Mouse (Mus musculus): ENCODE measurements at regions not wholly inside any gene's neighbourhood (a gene's known extent, or its start where the extent isn't known, plus 50 kb on each side); places are given as distances from the start of the nearest gene placed in this dataset.
A peak's percentile ranks its signal among the peaks of the same experiment; 100 is the strongest.

GRCm38 (mm10) chr8:126081279-126081678 is 86.3 kb downstream of the Kcnk1 start:
- no peaks in the 10 kb centered on the region for H3K4me1 ChIP-seq (ENCODE audit: control insufficient read depth, insufficient read depth, low read length)
- no peak overlapping the region for H3K27ac ChIP-seq (ENCODE audit: insufficient read depth, low read length)
- TF ChIP-seq POLR2A (IDR thresholded peaks at IDR 0.05; ENCODE audit: extremely low read depth, insufficient read depth, low read length) (no peak), CTCF (IDR thresholded peaks at IDR 0.05; ENCODE audit: extremely low read depth, insufficient read depth, low read length) (peak; percentile 88)
- H3K4me3 ChIP-seq (ENCODE audit: insufficient read depth, low read length), result no peak overlapping the region

- no peak overlapping the region for H3K27ac ChIP-seq (ENCODE audit: insufficient read depth, low read length)
- H3K4me1 ChIP-seq (ENCODE audit: control insufficient read depth, insufficient read depth, low read length), result no peaks in the 10 kb centered on the region
- no peak overlapping the region for H3K4me3 ChIP-seq (ENCODE audit: insufficient read depth, low read length)
- TF ChIP-seq CTCF (IDR thresholded peaks at IDR 0.05; ENCODE audit: extremely low read depth, insufficient read depth, low read length) (no peak), POLR2A (IDR thresholded peaks at IDR 0.05; ENCODE audit: extremely low read depth, insufficient read depth, low read length) (no peak)
Measured at GRCm38 (mm10) chr8:126082827-126083226, 87.9 kb downstream of the Kcnk1 start.

GRCm38 (mm10) chr8:126090772-126091171 is 95.8 kb downstream of the Kcnk1 start:
- no peak for TF ChIP-seq CTCF (IDR thresholded peaks at IDR 0.05; ENCODE audit: extremely low read depth, insufficient read depth, low read length)
- TF ChIP-seq POLR2A (IDR thresholded peaks at IDR 0.05; ENCODE audit: extremely low read depth, insufficient read depth, low read length), result no peak
- Histone ChIP-seq H3K4me3 (ENCODE audit: insufficient read depth, low read length) (no peak overlapping the region), H3K27ac (ENCODE audit: insufficient read depth, low read length) (no peak overlapping the region), H3K4me1 (ENCODE audit: control insufficient read depth, insufficient read depth, low read length) (no peaks in the 10 kb centered on the region)

- no peak overlapping the region for H3K27ac ChIP-seq (ENCODE audit: insufficient read depth, low read length)
- no peak for TF ChIP-seq CTCF (IDR thresholded peaks at IDR 0.05; ENCODE audit: extremely low read depth, insufficient read depth, low read length)
- no peak overlapping the region for H3K4me3 ChIP-seq (ENCODE audit: insufficient read depth, low read length)
- peaks cover 4% of the 10 kb centered on the region; the same call in 1 of the 2 replicates for H3K4me1 ChIP-seq (ENCODE audit: control insufficient read depth, insufficient read depth, low read length)
Measured at GRCm38 (mm10) chr8:126094005-126094404, 99.0 kb downstream of the Kcnk1 start.

GRCm38 (mm10) chr8:126096056-126096455 is 101.1 kb downstream of the Kcnk1 start:
- Histone ChIP-seq H3K4me3 (ENCODE audit: insufficient read depth, low read length) (no peak overlapping the region), H3K4me1 (ENCODE audit: control insufficient read depth, insufficient read depth, low read length) (peaks cover 4% of the 10 kb centered on the region; the same call in 1 of the 2 replicates)
- no peak for TF ChIP-seq CTCF (IDR thresholded peaks at IDR 0.05; ENCODE audit: extremely low read depth, insufficient read depth, low read length)
- no peak for TF ChIP-seq POLR2A (IDR thresholded peaks at IDR 0.05; ENCODE audit: extremely low read depth, insufficient read depth, low read length)

GRCm38 (mm10) chr8:126096636-126097170 is 101.7 kb downstream of the Kcnk1 start:
- TF ChIP-seq POLR2A (IDR thresholded peaks at IDR 0.05; ENCODE audit: extremely low read depth, insufficient read depth, low read length) (no peak), CTCF (IDR thresholded peaks at IDR 0.05; ENCODE audit: extremely low read depth, insufficient read depth, low read length) (no peak)
- Histone ChIP-seq H3K4me3 (ENCODE audit: insufficient read depth, low read length) (no peak overlapping the region), H3K27ac (ENCODE audit: insufficient read depth, low read length) (no peak overlapping the region), H3K4me1 (ENCODE audit: control insufficient read depth, insufficient read depth, low read length) (peaks cover 4% of the 10 kb centered on the region; the same call in 1 of the 2 replicates)

More at GRCm38 (mm10) chr8:126096056-126096455, 101.1 kb downstream of the Kcnk1 start:
- no peak overlapping the region for H3K27ac ChIP-seq (ENCODE audit: insufficient read depth, low read length)

- TF ChIP-seq POLR2A (IDR thresholded peaks at IDR 0.05; ENCODE audit: extremely low read depth, insufficient read depth, low read length), result no peak
- Histone ChIP-seq H3K4me1 (ENCODE audit: control insufficient read depth, insufficient read depth, low read length) (peaks cover 4% of the 10 kb centered on the region; the same call in 1 of the 2 replicates), H3K27ac (ENCODE audit: insufficient read depth, low read length) (no peak overlapping the region), H3K4me3 (ENCODE audit: insufficient read depth, low read length) (no peak overlapping the region)
Measured at GRCm38 (mm10) chr8:126098886-126099285, 103.9 kb downstream of the Kcnk1 start.

GRCm38 (mm10) chr8:126099889-126100288 is 104.9 kb downstream of the Kcnk1 start:
- Histone ChIP-seq H3K27ac (ENCODE audit: insufficient read depth, low read length) (no peak overlapping the region), H3K4me1 (ENCODE audit: control insufficient read depth, insufficient read depth, low read length) (peaks cover 6% of the 10 kb centered on the region; the same call in 1 of the 2 replicates), H3K4me3 (ENCODE audit: insufficient read depth, low read length) (no peak overlapping the region)
- TF ChIP-seq CTCF (IDR thresholded peaks at IDR 0.05; ENCODE audit: extremely low read depth, insufficient read depth, low read length) (no peak), POLR2A (IDR thresholded peaks at IDR 0.05; ENCODE audit: extremely low read depth, insufficient read depth, low read length) (no peak)

- peaks cover 2% of the 10 kb centered on the region; the same call in 1 of the 2 replicates for H3K4me1 ChIP-seq (ENCODE audit: control insufficient read depth, insufficient read depth, low read length)
Measured at GRCm38 (mm10) chr8:126105043-126105442, 110.1 kb downstream of the Kcnk1 start.

GRCm38 (mm10) chr8:126126041-126126440 is 131.1 kb downstream of the Kcnk1 start:
- Histone ChIP-seq H3K27ac (ENCODE audit: insufficient read depth, low read length) (no peak overlapping the region), H3K4me1 (ENCODE audit: control insufficient read depth, insufficient read depth, low read length) (no peaks in the 10 kb centered on the region; the same call in 1 of the 2 replicates), H3K4me3 (ENCODE audit: insufficient read depth, low read length) (no peak overlapping the region)
- TF ChIP-seq CTCF (IDR thresholded peaks at IDR 0.05; ENCODE audit: extremely low read depth, insufficient read depth, low read length), result no peak
- TF ChIP-seq POLR2A (IDR thresholded peaks at IDR 0.05; ENCODE audit: extremely low read depth, insufficient read depth, low read length), result no peak

More at GRCm38 (mm10) chr8:126105043-126105442, 110.1 kb downstream of the Kcnk1 start:
- no peak overlapping the region for H3K27ac ChIP-seq (ENCODE audit: insufficient read depth, low read length)
- no peak overlapping the region for H3K4me3 ChIP-seq (ENCODE audit: insufficient read depth, low read length)
- TF ChIP-seq POLR2A (IDR thresholded peaks at IDR 0.05; ENCODE audit: extremely low read depth, insufficient read depth, low read length), result no peak
- no peak for TF ChIP-seq CTCF (IDR thresholded peaks at IDR 0.05; ENCODE audit: extremely low read depth, insufficient read depth, low read length)

Measured in cortical plate, adult 2 months (tissue).